Mouse (Mus musculus): ENCODE data around the gene Ranbp10.
"Not testable (repeated sequence)": the region's sequence is repeated elsewhere in the genome, so short reads cannot be mapped to it uniquely, and the experiment has no call there.

GRCm38 (mm10) chr8:105833740-105834139 is 6.6 kb upstream of the Ranbp10 start:
- not testable (repeated sequence) for TF ChIP-seq CTCF (IDR thresholded peaks at IDR 0.05; ENCODE audit: borderline replicate concordance, insufficient read depth, low read length); POLR2A (IDR thresholded peaks at IDR 0.05; ENCODE audit: low read depth, low read length)
